Mouse (Mus musculus) WW6 (cell line): ENCODE data around the gene Ift57.

Experiments used
- DNase-seq: peaks from one replicate; pipeline ENCODE4 v3.0.0-alpha.2; 2013; ENCODE audit warnings: low read depth, low spot score

Ift57 gene

DNA sequence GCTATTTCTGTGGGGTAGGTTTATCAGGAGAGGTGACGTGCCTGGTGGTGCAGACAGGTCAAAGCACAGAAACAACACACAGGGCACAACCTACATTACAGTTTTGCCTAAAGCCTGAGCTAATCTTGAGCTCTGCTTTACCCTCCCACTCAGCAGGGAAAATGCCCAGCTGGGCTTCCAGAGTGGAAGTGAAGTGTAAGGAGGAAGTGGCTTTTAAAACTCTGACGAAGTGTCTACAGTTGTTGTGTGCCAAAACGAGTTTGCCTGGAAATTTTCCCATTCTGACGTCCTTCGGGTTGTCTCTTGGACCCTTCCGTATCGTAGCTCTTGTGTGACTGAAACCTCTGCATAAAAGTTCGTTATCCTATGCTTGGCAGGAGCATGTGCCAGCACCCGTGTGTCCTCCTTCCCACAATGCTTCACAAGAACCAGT lies 93.4 kb downstream of the Ift57 start:
- DNase-seq: no peak

DNA sequence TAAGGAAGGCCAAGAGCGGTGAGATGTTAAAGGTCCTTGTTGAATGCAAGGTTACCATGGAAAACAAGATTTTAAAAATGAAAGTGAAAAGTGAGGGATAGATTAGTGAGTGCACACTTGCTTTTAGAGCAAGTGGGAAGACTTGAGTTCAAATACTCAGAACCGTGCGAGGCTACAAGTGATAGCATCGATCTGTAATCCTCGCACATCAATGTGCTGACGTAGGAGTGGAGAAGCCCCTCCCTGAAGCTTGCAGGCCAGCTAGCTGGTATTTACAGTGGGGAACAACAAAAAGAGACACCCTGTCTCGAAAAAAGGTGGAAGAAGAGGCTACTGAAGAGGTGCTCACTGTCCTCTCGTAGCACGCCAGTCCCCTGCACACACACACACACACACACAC lies 94.6 kb downstream of the Ift57 start:
- DNase-seq: no peak

DNA sequence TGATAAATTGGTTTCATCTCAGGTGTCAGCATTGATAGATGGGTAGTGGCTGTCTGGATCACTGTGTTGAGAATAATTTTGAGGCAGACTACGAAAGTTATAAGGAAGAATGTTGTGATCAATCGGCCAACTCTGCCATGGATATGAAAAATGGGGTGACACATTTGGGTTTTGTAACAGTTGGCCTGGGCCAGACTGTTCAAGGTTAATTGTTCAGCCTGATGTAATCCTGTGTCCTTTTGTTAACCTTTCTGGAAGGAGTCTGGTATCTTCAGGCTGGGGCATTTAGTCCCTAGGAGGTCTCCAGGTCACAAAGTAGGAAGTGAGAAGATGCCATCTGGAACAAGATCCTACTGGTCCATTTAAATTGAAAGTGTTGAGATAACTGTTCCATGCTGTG lies 97.2 kb downstream of the Ift57 start:
- DNase-seq: no peak

DNA sequence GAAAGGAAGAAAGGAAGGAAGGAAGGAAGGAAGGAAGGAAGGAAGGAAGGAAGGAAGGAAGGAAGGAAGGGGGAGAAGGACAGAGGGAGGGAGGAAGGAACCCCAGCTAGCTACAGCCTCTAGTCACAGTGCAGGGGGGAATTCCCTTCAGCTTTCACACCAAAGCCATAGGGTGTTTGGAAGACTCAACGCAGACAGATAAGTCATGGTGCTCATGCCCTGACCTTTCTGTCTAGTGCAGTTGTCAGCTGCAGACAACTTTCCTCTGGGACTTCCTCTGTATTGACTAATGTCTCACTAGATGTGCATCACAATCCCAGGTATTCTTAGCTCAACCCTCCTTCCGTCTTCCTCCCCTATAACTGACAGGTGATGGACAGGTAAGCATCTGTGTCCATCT lies 97.9 kb downstream of the Ift57 start:
- no peak for DNase-seq

DNA sequence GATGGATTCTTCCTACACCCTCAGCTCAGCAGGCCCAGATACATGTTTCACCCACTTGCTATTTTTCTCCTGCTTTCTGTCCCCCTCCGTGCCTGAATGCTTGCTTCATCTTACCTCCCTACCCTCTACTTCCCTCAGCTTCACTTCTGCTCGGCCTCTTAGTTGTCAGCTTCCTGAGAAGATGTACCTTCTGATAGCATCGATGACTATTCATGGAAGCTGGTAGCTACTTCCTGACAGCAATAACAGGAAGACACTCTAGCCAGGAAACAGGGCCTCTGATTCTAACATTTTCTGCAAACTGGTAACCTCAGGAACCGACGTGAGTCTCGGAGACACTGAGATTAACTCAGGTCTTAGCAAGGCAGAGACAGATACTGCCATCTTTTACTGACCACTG lies 99.8 kb downstream of the Ift57 start:
- DNase-seq: no peak

DNA sequence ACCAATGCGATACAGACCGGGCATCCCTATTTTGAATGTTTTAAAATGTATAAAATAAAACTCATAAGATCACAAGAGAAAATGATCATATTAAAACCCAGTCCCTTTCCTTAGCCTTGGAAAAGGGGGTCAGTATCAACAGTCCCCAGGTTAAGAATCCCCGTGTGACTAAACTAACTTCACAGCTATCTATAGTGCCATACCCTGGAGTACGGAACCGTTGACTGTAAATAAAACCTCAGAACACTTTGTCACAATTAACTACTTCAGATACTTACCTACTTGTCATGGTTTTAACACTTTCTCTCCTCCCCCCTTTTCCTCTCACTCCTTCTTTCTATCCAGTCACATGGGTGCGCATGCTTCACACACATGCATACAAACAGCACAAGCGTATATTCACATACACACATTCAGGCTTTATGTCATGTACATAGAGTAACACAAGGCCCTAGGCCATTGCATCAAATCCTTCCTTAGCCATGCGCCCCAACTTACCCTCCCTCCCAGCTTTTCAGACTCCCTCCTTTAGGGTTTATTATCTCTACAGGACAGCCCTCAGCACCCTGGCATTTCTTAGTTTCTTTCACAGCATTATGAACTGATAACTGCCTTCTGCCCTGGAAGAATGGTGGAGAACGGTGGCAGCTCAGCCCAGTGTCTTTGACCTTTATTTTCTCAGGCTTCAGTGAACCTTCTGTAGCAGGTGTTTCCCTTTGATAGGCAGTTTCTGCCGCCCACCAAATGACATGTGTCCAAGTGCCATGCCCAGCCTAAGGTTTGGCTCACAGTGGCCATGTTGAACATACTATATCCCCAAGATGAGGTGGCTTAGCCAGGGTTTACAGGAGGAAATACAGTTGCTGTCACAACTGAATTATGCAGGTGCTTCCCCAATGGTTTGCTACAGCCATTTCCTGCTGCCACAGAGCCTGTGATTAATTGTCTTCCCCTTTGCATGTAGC lies 100.8 kb downstream of the Ift57 start, which contains the start of gene Cd47:
TSS of gene Cd47 (plus strand) at position 937 of the 965 bp plus-strand sequence.
- DNase-seq: no peak

DNA sequence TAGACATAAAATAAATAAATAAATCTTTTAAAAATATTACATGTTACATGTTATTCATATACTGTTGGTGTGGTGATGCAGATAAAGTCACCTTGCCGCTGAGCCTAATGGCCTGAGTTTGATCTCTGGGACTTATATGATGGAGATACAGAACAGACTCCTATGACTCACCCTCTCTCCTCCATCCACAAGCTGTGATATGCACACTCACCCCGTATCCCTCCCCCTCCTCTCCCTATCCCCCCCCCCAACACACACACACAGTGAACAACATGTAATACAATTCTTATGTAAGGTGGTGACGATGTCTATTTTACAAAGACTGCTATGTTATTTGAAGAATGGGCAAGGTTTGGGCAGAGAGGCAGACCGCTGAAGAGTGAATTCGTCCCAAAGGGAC lies 102.0 kb downstream of the Ift57 start:
- no peak for DNase-seq

DNA sequence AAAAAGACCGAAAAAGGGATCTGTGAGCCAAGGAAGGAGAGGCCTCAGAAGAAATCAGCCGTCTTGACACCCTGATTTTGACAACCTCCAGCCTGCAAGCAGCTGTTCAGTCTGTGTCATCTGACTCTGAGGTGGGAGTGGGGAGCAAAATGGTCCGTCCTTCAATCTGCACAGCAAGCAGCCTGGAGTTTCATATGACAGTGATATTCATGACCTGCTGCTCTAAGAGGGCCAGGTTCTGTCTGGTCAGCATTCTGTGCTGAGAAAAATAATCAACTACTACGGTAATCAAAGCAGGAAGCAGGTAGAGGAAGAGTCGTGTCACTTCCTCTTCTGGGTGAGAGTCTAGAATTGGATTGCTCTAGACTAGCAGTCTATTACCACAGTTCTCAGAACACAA lies 102.4 kb downstream of the Ift57 start:
- DNase-seq: no peak

DNA sequence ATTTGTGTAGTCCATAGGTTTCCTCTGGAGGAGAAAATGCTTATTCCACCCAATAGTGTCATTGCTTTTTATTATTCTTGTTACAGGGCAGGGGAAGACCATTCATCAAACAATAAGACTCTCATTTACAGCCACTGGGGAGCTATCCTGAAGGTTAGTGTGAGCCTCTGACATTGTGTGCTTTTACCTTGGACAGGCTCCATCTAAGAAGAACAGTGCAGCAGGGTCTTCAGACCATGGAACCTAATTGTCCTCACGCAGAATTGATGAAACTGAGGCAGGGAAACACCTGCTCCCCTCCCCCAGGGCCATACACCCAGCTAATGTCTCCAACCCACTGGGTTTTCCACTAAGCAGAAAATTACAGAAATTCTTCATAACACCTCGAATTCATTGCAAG lies 104.0 kb downstream of the Ift57 start:
- no peak for DNase-seq

DNA sequence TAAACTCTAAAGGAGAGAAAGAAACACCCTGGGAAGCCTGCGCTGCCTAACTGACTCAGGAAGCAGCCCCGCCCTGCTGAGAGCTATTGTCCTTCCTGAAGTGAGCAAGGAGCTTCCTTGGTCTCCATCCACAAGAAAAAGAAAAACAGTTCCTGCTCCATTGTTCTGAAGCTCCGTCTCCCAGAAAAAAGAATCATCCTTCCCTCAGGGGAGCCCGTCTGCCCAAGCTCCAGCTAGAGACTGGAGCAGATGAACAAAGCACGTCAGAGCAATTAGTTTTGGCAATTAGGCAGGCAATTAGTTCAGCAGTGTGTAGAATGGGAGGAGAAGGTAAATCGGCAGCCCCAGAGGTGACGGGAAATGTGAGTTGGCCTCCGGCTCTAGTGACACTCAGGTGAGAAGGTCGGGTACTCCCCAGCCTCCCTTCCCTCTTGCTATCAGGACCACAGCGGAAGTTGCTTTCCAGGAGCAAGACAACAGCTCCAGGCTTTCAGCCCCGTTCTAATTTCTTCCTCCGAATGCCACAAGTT lies 105.0 kb downstream of the Ift57 start:
- DNase-seq: peak; percentile 36

DNA sequence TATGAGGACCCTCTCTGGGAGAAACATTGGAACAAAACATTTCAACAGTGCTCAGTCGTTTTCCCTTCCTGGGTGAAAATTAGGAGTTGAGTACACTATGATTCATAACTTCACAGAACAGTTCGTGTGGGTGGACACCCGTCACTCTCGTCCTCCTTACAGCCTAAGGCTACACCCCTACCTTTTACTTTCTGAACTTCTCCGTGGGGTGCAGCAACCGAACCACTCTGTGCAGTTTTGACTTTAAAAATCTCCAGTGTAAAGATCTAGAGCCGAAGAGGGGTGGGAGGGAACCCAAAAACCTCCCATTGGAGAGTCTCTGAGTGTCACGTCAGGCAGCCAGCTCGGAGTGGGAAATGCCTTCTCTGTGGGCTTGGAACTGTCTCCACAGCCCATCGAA lies 107.9 kb downstream of the Ift57 start:
- no peak for DNase-seq

DNA sequence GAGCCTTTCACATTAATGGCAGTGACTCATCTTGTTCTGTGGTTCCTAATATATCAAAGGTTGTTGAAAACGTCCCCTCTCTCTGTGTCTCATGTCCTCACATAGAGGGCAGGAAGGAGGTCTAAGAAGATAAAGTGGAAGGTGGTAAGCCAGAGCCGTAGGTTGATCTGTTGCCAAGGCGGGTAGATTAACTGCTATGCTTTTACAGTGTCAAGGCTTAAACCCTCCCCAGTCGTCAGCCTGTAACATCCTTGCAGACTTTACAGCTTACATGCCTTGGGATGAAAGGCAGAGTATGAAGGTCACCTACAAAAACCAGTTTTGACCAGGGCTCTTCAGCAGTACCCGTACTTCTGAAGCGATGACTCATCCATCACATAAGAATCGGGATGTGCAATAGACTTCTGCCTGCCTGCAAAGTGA lies 108.4 kb downstream of the Ift57 start:
- no peak for DNase-seq

DNA sequence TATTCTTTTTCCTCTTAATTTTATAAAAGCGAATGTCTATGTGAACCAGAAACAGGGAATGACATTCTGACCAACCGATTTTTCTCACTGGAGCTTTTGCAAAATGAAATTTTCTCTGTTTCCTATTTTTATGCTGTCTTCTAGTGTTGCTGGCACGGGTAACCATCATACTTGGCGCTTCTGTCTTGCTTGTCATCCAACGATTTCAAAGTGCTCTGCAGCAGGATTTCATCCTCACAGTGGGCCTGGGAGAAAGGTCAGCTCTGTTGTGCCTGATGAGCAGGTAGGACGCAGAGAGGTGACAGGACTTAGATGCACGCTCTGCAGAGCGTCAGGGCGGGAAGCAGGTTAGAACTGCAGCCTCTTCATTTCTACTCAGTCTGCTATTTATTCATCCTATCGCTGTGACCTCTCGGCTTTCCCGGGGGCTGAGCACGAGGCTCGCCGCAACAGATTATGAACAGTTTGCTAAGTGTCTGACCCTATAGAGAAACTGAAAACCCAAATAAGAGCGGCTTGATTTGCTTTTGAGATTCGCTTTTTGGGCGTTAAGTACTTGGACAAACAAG lies 108.9 kb downstream of the Ift57 start:
- DNase-seq: no peak

DNA sequence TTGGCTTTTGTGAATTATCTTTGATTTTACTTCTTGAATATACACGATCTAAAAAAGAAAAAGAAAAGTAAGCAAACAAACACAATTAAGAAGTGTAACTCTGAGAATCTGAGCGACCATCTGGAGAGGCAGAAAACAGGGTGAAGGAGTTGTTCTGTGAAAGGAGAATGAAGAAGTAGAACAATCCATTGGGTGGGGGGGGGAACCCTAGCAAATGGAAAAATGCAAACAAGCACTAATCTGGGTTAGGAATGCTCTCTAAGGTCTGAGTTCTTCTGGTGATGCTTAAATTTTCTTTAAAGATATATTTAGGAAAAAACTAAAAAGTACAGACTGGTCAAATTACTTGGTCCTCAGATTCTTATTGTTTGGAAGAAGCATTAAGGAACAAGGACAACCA lies 112.9 kb downstream of the Ift57 start:
- DNase-seq: no peak

DNA sequence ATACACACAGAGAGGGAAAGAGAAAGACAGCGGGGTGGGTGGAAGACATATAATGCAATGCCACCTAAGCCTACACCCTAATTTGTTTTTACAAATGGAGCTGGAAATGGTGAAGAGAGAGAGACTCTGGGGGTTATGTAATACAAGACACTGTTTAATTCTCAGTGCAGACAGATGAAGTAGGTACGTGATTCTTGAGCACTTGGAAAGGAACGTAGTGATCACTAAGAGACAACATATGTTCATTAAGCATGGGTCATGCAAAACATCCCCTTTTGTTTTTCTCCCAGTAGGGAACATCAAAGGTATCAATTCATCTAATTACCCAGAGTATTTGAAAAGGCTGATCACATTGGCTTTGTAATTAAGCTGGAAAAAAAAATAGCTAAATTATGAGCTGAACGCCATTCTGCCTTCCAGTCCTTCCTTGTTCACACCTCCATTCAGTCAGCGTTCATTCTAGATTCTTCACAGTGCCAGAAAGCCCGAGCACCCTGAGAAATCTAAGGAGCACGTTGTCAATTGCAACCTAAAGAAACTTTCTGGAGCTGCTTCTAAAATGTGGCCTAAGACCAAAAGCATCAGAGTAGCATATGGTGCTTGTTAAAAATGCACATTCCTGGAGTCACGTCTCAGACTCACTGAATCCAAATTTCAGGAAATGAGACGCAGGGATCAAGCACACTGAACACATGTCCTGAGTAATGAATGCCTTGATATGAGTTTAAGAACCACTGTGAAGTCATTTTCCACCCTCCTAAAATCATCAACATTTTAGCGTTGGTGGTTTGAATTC lies 114.0 kb downstream of the Ift57 start:
- no peak for DNase-seq

DNA sequence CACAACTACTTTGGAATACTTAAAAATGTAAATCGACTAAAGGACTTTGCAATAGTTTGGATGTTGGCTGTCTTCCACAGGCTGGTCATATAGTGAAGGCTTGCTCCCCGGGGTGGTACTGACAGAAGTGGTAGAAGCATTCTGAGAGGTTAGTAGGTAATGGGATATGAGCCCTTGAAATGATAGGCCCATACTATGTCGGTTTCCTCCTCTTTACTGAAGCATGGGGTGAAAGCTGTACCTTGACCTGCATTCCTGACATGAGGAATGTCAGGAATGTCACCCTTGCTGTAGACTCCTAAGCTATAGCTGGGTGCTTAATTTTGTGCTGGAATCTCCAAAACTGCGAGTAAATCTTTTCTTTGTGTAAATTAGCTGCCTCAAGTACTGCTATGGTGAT lies 115.4 kb downstream of the Ift57 start:
- DNase-seq: no peak
